Mouse (Mus musculus) gastrocnemius, adult 2 months (tissue): ENCODE measurements around the gene Rcsd1. TPM values are rescaled to one million over a fixed set of nuclear protein-coding genes. Genes with fewer than 3 reads are reported as not detected.
"Not testable (repeated sequence)": the region's sequence is repeated elsewhere in the genome, so short reads cannot be mapped to it uniquely, and the experiment has no call there.

ENCODE experiments used
- DNase-seq: peaks from one replicate; pipeline ENCODE4 v3.0.0; 2022
- H3K27ac ChIP-seq: fragments of 200-600 bp; 2 replicates; pipeline ENCODE4 v1.8.1; 2022; ENCODE audit warnings: mild to moderate bottlenecking
- H3K4me3 ChIP-seq: fragments of 200-600 bp; 2 replicates; pipeline ENCODE4 v1.8.1; 2022; ENCODE audit warnings: mild to moderate bottlenecking, moderate library complexity
- CTCF ChIP-seq: fragments of 200-600 bp; IDR thresholded peaks from 2 replicates; pipeline ENCODE4 v1.8.1; 2022; ENCODE audit warnings: antibody characterized with exemption, mild to moderate bottlenecking, moderate library complexity
- intact Hi-C: fragments of 180-260 bp; cut with DNase I; formaldehyde crosslinking; loops from one replicate; pipeline ENCODE4 v1.15.1; 2025
- total RNA-seq, 2 experiments: library from RNA; stranded (reverse); gene quantifications; 2 replicates each; pipeline ENCODE4 v1.2.3; 2021

The Rcsd1 gene
- total RNA-seq, 2 experiments from 2014 or later = 93.3 to 95.0 TPM

DNA sequence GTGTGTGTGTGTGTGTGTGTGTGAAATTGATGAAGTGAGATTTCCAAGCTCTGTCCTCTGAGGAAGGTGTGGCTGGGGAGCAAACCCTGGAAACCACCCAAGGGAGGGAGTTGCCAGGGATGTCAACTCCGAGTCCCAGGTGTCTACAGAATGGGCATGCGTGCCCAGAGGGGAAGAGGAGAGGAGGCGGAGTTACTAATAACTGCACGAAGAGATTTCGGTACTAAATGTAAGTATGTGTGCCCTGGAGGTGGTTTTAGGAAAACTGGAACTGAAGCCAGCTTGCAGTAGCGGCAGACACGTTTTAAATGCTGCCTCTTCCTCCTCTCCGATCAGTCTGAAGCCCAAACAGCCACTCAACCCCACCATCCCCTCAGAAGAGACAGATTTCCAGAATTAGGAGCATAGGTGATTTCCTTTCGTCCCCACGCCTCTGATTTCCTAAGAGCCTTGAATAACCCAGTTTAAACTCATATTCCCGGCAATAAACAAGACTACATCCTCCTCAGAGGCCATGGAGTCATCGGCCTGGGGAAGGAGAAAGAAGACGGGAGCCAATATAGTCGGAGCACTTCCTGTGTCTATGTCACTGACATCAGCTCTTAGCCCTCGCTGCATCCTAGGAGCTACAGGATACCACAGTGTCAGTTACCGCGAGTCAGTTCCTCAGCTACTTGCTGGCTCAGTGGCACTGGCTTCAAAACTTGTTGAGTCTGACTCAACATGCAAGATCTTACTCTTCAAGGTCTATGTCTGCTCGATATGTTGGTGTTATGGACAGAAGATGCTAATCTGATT lies 27.3 kb downstream of the Rcsd1 start:
- no peak for TF ChIP-seq CTCF
- peak overlapping the region; percentile 60 for H3K4me3 ChIP-seq
- DNase-seq = peak; percentile 63
- intact Hi-C loops = no loop called here
- peak overlapping the region; percentile 94 for H3K27ac ChIP-seq

DNA sequence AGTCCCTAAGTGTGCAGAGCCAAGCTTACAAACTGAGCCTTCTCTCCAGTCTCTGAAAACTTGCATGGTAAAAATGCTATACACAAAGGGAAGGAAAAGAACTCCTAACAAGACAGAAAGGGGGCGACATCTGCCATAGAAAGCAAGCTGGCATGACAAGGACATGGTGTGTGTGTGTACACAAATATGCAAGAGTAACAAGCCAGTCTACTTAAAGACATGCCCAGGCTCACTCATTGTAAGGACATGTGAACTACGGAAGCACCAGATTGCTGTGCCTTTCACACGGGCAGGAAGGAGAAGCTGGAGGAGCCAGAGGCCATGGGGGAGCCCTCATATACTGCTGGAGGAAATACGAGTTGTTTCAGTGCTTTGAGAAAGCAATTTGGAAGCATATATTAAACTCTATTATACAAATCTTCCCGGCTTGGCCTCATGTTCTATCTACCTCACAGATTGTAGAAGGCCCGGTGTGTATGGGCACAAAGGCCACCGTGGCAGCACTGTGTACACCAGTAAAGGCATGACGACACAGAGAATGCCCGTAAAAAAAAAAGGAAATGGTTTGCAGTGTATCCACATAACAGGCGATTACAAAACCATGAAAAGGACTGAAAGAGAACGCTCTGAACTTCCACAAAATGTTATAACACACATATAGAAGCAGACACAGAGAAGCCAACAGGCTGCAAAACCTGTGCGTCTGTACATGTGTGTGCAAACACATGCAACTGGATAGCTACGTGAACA lies 28.3 kb downstream of the Rcsd1 start:
- Histone ChIP-seq H3K4me3 (no peak overlapping the region), H3K27ac (peak overlapping the region; percentile 94)
- intact Hi-C loops = loop anchor here (2.0 kb wide), 1 partner anchor 26 kb away; no protein-coding TSS in a partner anchor
- DNase-seq = no peak
- TF ChIP-seq CTCF = peak; percentile 40; the same call in 1 of the 2 replicates

DNA sequence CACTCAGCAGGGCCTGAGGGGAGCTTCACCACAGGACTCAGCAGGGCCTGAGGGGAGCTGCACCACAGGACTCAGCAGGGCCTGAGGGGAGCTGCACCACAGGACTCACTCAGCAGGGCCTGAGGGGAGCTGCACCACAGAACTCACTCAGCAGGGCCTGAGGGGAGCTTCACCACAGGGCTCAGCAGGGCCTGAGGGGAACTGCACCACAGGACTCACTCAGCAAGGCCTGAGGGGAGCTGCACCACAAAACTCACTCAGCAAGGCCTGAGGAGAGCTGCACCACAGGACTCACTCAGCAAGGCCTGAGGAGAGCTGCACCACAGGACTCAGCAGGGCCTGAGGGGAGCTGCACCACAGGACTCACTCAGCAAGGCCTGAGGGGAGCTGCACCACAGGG lies 29.5 kb downstream of the Rcsd1 start:
- H3K4me3 ChIP-seq, DNase-seq: not testable (repeated sequence)
- peak overlapping the region; percentile 94 for H3K27ac ChIP-seq
- intact Hi-C loops = loop anchor here (2.0 kb wide), 1 partner anchor 27 kb away; no protein-coding TSS in a partner anchor

DNA sequence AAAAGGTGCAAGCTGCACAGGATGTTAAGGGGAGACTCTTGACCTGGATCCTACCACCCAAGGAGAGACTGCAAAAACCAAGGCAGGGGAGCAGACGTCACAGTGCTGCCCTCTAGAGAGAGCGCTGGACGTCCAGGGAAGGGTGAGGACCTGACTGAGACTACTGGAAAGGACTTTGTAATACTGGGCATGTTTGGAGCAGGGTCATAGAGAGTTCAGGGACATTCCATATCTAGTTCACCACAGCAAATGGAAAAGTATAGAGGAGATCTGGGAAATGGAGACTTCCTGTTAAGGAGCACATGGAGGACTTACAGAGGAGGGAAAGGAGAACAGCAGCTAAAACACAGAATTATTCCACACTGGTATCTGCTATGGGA lies 29.9 kb downstream of the Rcsd1 start:
- peak overlapping the region; percentile 94 for H3K27ac ChIP-seq
- TF ChIP-seq CTCF = no peak
- intact Hi-C loops = no loop called here
- peak; percentile 48 for DNase-seq
- no peak overlapping the region for H3K4me3 ChIP-seq

DNA sequence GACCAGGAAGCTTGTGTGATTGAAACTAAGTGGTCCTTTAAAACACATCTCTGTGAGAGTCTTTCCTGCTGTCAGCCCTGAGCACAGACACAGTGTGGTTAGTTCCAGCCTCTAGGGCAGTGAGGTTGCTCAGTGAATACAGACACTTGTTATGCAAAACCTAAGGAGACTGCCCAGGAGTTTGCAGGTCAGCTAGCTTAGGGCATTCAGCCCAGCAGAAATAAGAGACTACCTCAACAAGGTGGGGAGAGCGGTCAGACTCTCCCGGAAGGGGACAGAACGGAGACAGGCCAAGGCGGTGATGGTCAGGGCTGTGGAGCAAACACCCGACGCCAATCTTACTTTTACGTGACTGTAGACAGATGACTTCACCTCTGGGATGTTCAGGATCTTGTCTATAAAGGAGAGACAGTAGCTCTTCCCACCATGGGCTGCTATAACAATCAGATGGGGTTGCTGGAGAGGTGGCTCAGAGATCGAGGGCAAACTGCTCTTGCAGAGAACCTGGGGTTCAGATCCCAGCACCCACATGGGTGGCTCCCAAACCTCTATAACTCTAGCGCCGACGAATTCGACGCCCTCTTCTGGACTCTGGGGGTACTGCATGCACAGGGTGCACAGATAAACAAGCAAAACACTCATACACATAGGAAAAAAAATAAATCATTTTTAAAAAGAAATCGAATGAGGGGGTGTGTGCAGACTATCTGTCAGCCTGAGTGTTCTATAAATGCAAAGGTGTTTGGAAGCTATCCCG lies 30.5 kb downstream of the Rcsd1 start:
- intact Hi-C loops = no loop called here
- TF ChIP-seq CTCF = peak; percentile 62
- Histone ChIP-seq H3K27ac (peak overlapping the region; percentile 94), H3K4me3 (no peak overlapping the region)
- DNase-seq = peak; percentile 65

DNA sequence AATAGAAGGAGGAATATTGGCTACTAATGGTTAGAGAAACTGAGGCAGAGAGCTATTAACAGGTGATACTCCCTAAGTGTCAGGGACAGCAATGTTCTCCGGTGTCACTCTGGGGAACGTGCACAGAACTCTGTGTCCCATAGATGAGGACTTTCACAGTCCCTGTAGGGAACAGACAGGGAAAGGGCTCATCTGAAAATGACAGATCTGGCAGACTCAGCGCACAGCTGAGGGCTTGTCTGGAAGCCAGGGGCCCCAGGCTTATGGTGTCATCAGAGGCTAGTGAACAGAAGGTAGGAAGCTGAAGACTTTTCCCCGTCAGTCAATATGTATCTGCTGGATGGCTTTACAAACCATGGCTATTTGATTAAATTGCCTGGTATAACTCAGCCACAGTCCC lies 32.0 kb downstream of the Rcsd1 start:
- intact Hi-C loops = loop anchor here (2.0 kb wide), 1 partner anchor 15 kb away; no protein-coding TSS in a partner anchor
- no peak for TF ChIP-seq CTCF
- no peak overlapping the region; the same call in 1 of the 2 replicates for H3K4me3 ChIP-seq
- peak; percentile 86 for DNase-seq
- peak overlapping the region; percentile 94 for H3K27ac ChIP-seq

DNA sequence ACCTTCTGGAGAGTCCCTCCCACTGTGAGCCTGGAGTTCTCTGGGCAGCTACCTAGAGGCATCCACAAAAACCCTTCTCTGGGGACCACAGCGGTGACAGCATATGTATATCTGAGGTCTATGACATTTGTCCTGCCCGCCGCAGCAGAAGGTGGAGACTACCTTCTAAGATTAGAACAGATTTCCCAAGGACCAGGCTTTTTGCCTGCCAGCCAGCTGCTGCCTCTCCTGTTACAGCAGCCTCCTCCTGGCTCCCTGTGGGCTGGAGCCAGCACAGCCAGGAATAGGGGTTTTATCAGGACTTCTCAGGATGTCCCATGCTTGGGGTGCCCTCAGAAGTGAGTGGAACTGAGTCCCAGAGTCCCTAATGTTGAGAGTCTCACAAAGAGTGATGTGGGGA lies 32.6 kb downstream of the Rcsd1 start:
- intact Hi-C loops = loop anchor here (2.0 kb wide), 1 partner anchor 14 kb away; no protein-coding TSS in a partner anchor
- TF ChIP-seq CTCF = no peak
- peak overlapping the region; percentile 40 for H3K4me3 ChIP-seq
- DNase-seq = peak; percentile 88
- H3K27ac ChIP-seq = peak overlapping the region; percentile 94

DNA sequence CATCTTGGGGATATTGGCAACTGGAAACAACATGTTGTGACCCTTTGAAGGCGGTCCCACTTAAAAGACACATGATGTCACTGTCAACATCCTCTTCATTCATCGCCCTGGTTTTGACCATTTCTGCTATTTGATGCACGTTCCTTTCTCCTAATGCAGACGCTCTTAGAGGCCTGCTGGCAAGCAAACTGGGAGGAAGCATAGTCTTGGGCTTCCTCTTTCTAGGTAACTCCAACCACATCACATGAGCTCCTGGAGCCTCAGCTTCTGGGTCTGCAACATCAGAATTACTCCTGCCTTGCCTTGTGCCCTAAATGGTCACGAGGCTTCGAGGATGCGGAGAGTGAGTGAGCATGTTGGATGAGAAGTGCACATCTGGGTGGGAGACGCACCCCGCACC lies 34.4 kb downstream of the Rcsd1 start:
- TF ChIP-seq CTCF = no peak
- no peak overlapping the region for H3K4me3 ChIP-seq
- intact Hi-C loops = no loop called here
- peak overlapping the region; percentile 94 for H3K27ac ChIP-seq
- no peak for DNase-seq

DNA sequence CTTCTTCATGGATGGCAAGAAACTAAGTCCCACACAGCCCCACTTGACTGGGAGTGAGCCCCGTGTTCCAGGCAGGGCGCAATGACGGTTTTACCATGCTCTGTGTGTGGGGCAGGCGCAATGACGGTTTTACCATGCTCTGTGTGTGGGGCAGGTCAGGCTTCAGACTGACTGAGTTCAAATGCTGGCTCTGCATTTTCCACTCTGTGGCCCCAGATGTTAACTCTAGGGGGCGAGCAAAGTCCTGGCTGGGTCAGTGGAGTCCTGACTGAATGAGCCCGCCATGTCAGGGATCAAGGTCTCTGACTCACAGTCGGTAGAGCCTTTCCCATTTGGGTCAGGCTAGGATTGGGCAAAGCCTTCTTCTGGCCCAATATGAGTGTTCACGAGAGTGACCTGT lies 37.2 kb downstream of the Rcsd1 start:
- DNase-seq = peak; percentile 58
- TF ChIP-seq CTCF = peak; percentile 42
- intact Hi-C loops = no loop called here
- H3K27ac ChIP-seq = peak overlapping the region; percentile 89
- 0 out of 2 replicates have a peak overlapping the region, but pooled peaks have one; percentile 7 for H3K4me3 ChIP-seq

DNA sequence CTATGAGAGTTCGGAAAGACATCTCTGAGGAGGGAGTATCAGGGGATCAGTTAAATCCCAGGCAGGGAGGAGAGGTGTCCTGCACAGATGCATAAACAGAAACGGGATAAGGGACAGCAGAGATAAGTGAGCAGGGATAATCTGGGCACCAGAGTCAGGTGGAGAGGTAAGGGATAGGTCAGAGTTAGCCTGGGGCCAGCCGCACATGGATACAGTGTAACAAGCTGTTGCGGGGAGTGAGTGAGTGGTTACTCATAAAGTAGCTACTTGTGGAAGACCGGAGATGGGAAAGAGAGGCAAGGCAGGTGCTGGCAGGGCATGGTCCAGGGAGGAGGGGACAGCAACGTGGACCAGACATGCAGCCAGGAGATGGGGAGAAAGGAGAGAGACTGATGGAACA lies 39.5 kb downstream of the Rcsd1 start:
- intact Hi-C loops = no loop called here
- peak; percentile 63 for DNase-seq
- no peak for TF ChIP-seq CTCF
- H3K4me3 ChIP-seq = peak overlapping the region; percentile 11; the same call in 1 of the 2 replicates
- H3K27ac ChIP-seq = peak overlapping the region; percentile 93

DNA sequence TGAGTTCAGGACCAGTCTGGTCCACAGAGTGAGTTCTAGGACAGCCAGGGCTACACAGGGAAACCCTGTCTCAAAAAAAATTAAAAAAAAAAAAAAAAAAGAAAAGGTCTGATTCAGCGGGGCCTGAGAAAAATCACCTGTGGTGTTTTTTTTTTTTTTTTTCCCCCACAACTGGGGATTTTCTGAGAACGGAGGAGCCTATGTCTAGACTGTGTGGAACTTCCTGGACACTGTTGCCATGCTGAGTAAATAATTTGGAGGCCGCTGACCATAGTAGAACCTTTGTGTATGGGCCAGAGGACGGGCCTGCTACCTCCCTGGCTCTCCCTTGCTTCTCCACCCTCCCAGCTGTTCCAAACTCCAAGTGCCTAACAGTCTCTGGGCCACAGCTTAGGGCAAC lies 40.7 kb downstream of the Rcsd1 start:
- TF ChIP-seq CTCF = no peak
- peak overlapping the region; percentile 93 for H3K27ac ChIP-seq
- intact Hi-C loops = loop anchor here (5.0 kb wide), 1 partner anchor 38 kb away; the partner anchor contains the start of gene Rcsd1

DNA sequence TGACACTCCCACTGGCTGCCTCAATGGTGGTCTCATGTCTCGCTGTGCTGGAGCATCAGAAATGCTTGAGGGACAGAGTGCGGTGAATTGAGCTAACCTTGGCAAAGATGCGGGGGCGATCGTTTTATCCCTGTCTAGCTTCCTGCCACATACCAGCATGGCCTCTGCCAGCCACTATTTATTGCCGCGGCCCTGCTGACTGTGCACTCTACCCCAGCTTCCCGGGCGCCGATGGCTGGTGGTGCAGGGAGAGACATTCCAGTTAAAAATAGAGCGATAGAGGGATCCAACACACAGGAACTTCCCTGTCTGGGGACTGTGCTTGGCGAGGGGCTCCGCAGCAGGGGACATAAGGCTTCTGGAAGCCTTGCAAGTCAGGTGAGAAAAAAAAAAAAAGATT lies 42.2 kb downstream of the Rcsd1 start:
- H3K27ac ChIP-seq = peak overlapping the region; percentile 93
- peak; percentile 90 for DNase-seq
- peak overlapping the region; percentile 51 for H3K4me3 ChIP-seq
- intact Hi-C loops = loop anchor here (5.0 kb wide), 1 partner anchor 40 kb away; the partner anchor contains the start of gene Rcsd1
- no peak for TF ChIP-seq CTCF

More for the DNA sequence above, 40.7 kb downstream of the Rcsd1 start:
- no peak overlapping the region for H3K4me3 ChIP-seq
- DNase-seq = no peak
